Mouse (Mus musculus) bone marrow macrophage, adult 2 months (primary cell): ENCODE measurements around the gene Tshz2. TPM values are rescaled to one million over a fixed set of nuclear protein-coding genes. Genes with fewer than 3 reads are reported as not detected.

ENCODE experiments used
- H3K27ac ChIP-seq: 2 replicates; pipeline ENCODE4 v1.5.1; 2012; ENCODE audit warnings: low read depth, low read length; ENCODE audit not compliant: insufficient read depth
- H3K4me1 ChIP-seq: 2 replicates; pipeline ENCODE4 v1.6.1; 2012; ENCODE audit warnings: low read length; ENCODE audit not compliant: control insufficient read depth, insufficient read depth
- H3K4me3 ChIP-seq: 2 replicates; pipeline ENCODE4 v1.5.1; 2012; ENCODE audit warnings: mild to moderate bottlenecking, low read length, moderate library complexity; ENCODE audit not compliant: insufficient read depth
- CTCF ChIP-seq: IDR thresholded peaks from 2 replicates; pipeline ENCODE4 v1.5.1; 2012; ENCODE audit warnings: low read depth, mild to moderate bottlenecking, low read length, moderate library complexity
- POLR2A ChIP-seq: IDR thresholded peaks from 2 replicates; pipeline ENCODE4 v1.6.1; 2012; ENCODE audit warnings: mild to moderate bottlenecking, low read depth, low read length, borderline replicate concordance
- polyA plus RNA-seq: library from polyadenylated mRNA; stranded (reverse); fragments of >200 nt; gene quantifications from 2 replicates; pipeline ENCODE4 v1.2.4, GENCODE M21; 2012; ENCODE audit not compliant: missing spikeins, insufficient read depth, insufficient read length

The Tshz2 gene
- polyA plus RNA-seq, 1 experiment, result not detected

- no peak overlapping the region for H3K4me3 ChIP-seq
- no peak overlapping the region for H3K27ac ChIP-seq
- H3K4me1 ChIP-seq, result no peaks in the 10 kb centered on the region
- no peak for TF ChIP-seq CTCF
- no peak for TF ChIP-seq POLR2A
Observed at GRCm38 (mm10) chr2:169649262-169649885, 16.6 kb downstream of the Tshz2 start.

DNA sequence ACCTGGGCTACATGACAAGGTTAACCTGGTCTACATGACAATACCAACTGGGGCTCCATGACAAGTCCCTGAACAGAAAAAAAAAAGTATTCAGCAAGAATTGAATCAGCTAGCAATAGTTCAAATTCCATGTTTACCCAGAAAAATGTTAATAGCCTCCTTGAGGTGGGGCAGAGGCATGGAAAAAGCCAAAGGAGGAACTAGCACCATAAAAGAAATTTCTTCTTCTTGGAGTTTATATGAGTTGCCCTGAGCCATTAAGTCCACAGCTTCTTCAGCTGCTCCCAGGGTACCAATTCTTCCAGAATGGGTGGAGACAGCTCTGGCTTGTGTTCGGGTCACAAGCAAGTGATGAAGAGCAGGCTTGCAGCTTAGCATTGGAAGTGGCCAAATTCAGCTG is 20.5 kb downstream of the Tshz2 start:
- H3K4me1 ChIP-seq, result no peaks in the 10 kb centered on the region
- no peak overlapping the region for H3K27ac ChIP-seq

DNA sequence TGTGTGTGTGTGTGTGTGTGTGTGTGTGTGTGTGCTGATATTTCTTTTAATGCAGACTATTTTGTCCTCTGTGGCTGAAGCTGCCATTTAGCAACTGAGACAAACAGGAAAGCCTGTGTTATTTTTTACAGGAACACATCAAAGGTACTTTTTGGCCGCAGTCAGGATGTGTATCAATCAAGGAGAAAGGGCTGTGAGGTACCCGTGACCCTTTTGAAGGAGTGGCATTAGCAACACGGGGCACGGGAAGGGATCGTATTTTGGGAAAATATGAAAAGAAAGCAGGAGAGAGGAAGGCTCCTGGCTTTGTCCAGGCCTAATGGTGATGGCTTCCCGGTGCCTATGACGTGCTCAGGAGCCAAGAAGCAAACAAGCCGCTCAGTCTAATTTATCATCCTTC is 31.0 kb downstream of the Tshz2 start:
- Histone ChIP-seq H3K27ac (no peak overlapping the region), H3K4me3 (no peak overlapping the region), H3K4me1 (no peaks in the 10 kb centered on the region)
- TF ChIP-seq POLR2A (no peak), CTCF (no peak)

More for the DNA sequence above, 20.5 kb downstream of the Tshz2 start:
- TF ChIP-seq CTCF (no peak), POLR2A (no peak)
- H3K4me3 ChIP-seq, result no peak overlapping the region

GRCm38 (mm10) chr2:169671264-169671663 is 38.5 kb downstream of the Tshz2 start:
- Histone ChIP-seq H3K4me1 (no peaks in the 10 kb centered on the region), H3K27ac (no peak overlapping the region), H3K4me3 (no peak overlapping the region)
- no peak for TF ChIP-seq CTCF

GRCm38 (mm10) chr2:169673786-169674185 is 41.0 kb downstream of the Tshz2 start:
- H3K4me3 ChIP-seq, result no peak overlapping the region
- TF ChIP-seq POLR2A (no peak), CTCF (no peak)
- H3K27ac ChIP-seq, result no peak overlapping the region
- H3K4me1 ChIP-seq, result no peaks in the 10 kb centered on the region

- no peak overlapping the region for H3K4me3 ChIP-seq
- H3K27ac ChIP-seq, result no peak overlapping the region
- TF ChIP-seq POLR2A, result no peak
- no peak for TF ChIP-seq CTCF
- no peaks in the 10 kb centered on the region for H3K4me1 ChIP-seq
Observed at GRCm38 (mm10) chr2:169674209-169674608, 41.4 kb downstream of the Tshz2 start.

GRCm38 (mm10) chr2:169679264-169679663 is 46.5 kb downstream of the Tshz2 start:
- no peak for TF ChIP-seq CTCF
- no peak for TF ChIP-seq POLR2A
- Histone ChIP-seq H3K4me3 (no peak overlapping the region), H3K4me1 (no peaks in the 10 kb centered on the region), H3K27ac (no peak overlapping the region)

DNA sequence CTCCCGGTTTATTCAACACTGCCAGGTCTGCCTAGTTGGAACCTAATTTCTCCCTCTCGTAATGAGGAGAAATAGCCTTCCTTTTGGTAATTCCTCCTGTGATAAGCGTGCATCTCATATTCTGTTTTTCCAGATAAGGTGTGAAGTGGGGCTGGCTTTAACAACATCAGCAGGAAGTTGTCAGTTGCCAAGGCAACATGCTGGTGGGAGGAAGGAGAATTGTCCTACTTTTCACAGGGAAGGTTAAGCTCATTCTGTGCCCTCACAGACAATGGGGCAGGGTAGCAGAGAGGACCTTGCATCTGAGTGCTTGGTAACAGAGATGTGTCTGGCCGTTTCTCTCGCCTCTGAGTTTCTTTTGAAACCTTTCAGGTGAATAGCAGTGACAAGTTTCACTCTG is 47.1 kb downstream of the Tshz2 start:
- Histone ChIP-seq H3K27ac (no peak overlapping the region), H3K4me3 (no peak overlapping the region), H3K4me1 (no peaks in the 10 kb centered on the region)
- TF ChIP-seq CTCF (no peak), POLR2A (no peak)

GRCm38 (mm10) chr2:169685260-169685659 is 52.4 kb downstream of the Tshz2 start:
- TF ChIP-seq POLR2A, result no peak
- TF ChIP-seq CTCF, result no peak
- H3K4me3 ChIP-seq, result no peak overlapping the region

DNA sequence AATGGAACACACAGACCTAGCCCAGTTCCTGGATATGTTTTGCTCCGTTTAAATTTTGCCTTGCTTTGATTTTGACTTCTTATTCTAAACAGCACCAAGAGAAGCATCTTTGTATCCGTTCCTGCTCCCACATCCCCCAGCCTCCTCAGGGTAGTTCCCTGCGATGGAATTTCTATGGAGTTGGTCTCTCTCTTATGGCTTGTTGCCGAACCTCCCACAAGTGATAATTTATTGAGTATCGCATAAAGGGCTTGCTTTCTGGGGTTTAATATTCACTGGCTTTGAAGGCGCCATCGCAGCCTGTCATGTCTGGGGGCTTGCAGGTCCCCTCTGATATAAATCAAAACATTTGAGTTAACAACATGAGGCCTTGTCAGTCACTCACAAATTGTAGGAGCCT is 52.9 kb downstream of the Tshz2 start:
- TF ChIP-seq POLR2A, result no peak
- no peak for TF ChIP-seq CTCF
- Histone ChIP-seq H3K4me3 (no peak overlapping the region), H3K4me1 (no peaks in the 10 kb centered on the region), H3K27ac (no peak overlapping the region)

More at GRCm38 (mm10) chr2:169685260-169685659, 52.4 kb downstream of the Tshz2 start:
- Histone ChIP-seq H3K4me1 (no peaks in the 10 kb centered on the region), H3K27ac (no peak overlapping the region)

GRCm38 (mm10) chr2:169686697-169687430 is 54.1 kb downstream of the Tshz2 start:
- no peak for TF ChIP-seq POLR2A
- TF ChIP-seq CTCF, result no peak
- no peaks in the 10 kb centered on the region for H3K4me1 ChIP-seq
- H3K4me3 ChIP-seq, result no peak overlapping the region
- H3K27ac ChIP-seq, result no peak overlapping the region
